Mouse (Mus musculus) hindbrain, embryonic 12.5 days (tissue): ENCODE measurements around the gene Gltpd2. TPM values are rescaled to one million over a fixed set of nuclear protein-coding genes. Genes with fewer than 3 reads are reported as not detected.
A peak's percentile ranks its signal among the peaks of the same experiment; 100 is the strongest.

Source experiments
- ATAC-seq: fragments of 200-750 bp; cut with Nextera tagmentation; 2 replicates; pipeline ENCODE4 v1.8.0; 2017; ENCODE audit warnings: moderate TSS enrichment; ENCODE audit not compliant: low FRiP score
- H3K27ac ChIP-seq: fragments of 300-500 bp; sonication (generic); 2 replicates; pipeline ENCODE4 v1.5.1; 2016; ENCODE audit warnings: mild to moderate bottlenecking
- H3K27me3 ChIP-seq: fragments of 300-500 bp; sonication (generic); 2 replicates; pipeline ENCODE4 v1.6.1; 2016; ENCODE audit warnings: mild to moderate bottlenecking
- H3K36me3 ChIP-seq: fragments of 300-500 bp; sonication (generic); 2 replicates; pipeline ENCODE4 v1.6.1; 2016; ENCODE audit warnings: mild to moderate bottlenecking
- H3K4me1 ChIP-seq: fragments of 300-500 bp; sonication (generic); 2 replicates; pipeline ENCODE4 v1.6.1; 2016
- H3K4me2 ChIP-seq: fragments of 300-500 bp; sonication (generic); replicated peaks from 2 replicates; pipeline ENCODE4 v1.6.1; 2016; ENCODE audit warnings: mild to moderate bottlenecking
- H3K4me3 ChIP-seq: fragments of 300-500 bp; sonication (generic); 2 replicates; pipeline ENCODE4 v1.5.1; 2016; ENCODE audit warnings: mild to moderate bottlenecking
- H3K9ac ChIP-seq: fragments of 300-500 bp; sonication (generic); 2 replicates; pipeline ENCODE4 v1.6.1; 2016; ENCODE audit warnings: mild to moderate bottlenecking, moderate library complexity
- H3K9me3 ChIP-seq: fragments of 300-500 bp; sonication (generic); replicated peaks from 2 replicates; pipeline ENCODE4 v1.6.1; 2016; ENCODE audit warnings: mild to moderate bottlenecking
- WGBS: fragments of 180-500 bp; shearing (Covaris S2); methylation state at CpG from one replicate; pipeline ENCODE4 v1.1.7; 2016; 5-methylcytosine and 5-hydroxymethylcytosine counted together
- polyA plus RNA-seq: library from polyadenylated mRNA; unstranded; fragments of >200 nt; fragmentation: Nextera tagmentation; extraction: Ambion mirVana; gene quantifications from 2 replicates; pipeline ENCODE4 v1.2.1, GENCODE M21; 2016

Gene Gltpd2
- polyA plus RNA-seq, 1 experiment from 2014 or later = 0.36 TPM

- no peak within 1 kb of the TSS for H3K4me2 ChIP-seq
- ATAC-seq = no peak
- H3K9me3 ChIP-seq = no peaks in the 10 kb centered on the region
- H3K9ac ChIP-seq = no peak within 1 kb of the TSS
- 80% methylated on average over 9 of the region's 9 CpGs for WGBS
- 0 out of 2 replicates have a peak, but pooled peaks cover 15% of the 10 kb centered on the region for H3K27me3 ChIP-seq
- no peaks in the 10 kb centered on the region for H3K36me3 ChIP-seq
- H3K4me3 ChIP-seq = no peak within 1 kb of the TSS
- no peak within 1 kb of the TSS for H3K27ac ChIP-seq
- peaks cover 3% of the 10 kb centered on the region for H3K4me1 ChIP-seq
These were observed 14.0 kb upstream of the Gltpd2 start, which contains the start of gene Tm4sf5 for GRCm38 (mm10) chr11:70504970-70505369. Gene Tm4sf5, plus strand, starts transcription at chr11:70505244.

- H3K36me3 ChIP-seq = no peaks in the 10 kb centered on the region
- no peaks in the 10 kb centered on the region for H3K9me3 ChIP-seq
- H3K27me3 ChIP-seq = 0 out of 2 replicates have a peak, but pooled peaks cover 20% of the 10 kb centered on the region
- no peak overlapping the region for H3K9ac ChIP-seq
- ATAC-seq = no peak
- H3K4me3 ChIP-seq = no peak overlapping the region
- no peak overlapping the region for H3K4me2 ChIP-seq
- 27% methylated on average over 4 of the region's 4 CpGs for WGBS
- no peak overlapping the region for H3K27ac ChIP-seq
- H3K4me1 ChIP-seq = peaks cover 8% of the 10 kb centered on the region
These were observed 12.6 kb upstream of the Gltpd2 start for GRCm38 (mm10) chr11:70506385-70506784.

DNA sequence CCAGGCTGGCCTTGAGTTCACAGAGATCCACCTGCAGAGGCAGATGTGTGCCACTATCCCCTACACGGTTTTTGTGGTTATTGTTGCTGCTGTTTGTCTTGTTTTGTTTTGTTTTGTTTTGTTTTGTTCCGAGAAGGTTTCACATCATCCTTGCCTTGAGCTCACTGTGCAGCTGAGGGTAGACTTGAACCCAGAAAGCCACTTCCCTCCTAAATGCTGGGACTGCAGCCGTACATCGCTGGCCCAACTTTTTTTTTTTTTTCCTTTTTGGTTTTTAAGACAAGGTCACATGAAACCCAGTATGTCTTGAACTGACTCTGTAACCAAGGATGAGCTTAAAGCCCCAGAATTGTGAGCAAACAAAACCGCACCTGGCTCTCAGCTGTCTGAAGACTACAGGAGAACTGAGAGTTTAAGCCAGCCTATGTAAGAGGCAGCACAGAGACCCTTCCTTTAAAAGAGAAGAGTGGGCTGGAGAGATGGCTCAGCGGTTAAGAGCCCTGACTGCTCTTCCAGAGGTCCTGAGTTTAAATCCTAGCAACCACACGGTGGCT lies 12.0 kb upstream of the Gltpd2 start:
- Histone ChIP-seq H3K4me2 (no peak overlapping the region), H3K36me3 (no peaks in the 10 kb centered on the region), H3K9me3 (no peaks in the 10 kb centered on the region), H3K9ac (no peak overlapping the region), H3K27ac (no peak overlapping the region), H3K4me3 (no peak overlapping the region), H3K27me3 (0 out of 2 replicates have a peak, but pooled peaks cover 20% of the 10 kb centered on the region), H3K4me1 (peaks cover 8% of the 10 kb centered on the region)
- WGBS = 76% methylated on average over 7 of the region's 7 CpGs
- ATAC-seq = no peak

DNA sequence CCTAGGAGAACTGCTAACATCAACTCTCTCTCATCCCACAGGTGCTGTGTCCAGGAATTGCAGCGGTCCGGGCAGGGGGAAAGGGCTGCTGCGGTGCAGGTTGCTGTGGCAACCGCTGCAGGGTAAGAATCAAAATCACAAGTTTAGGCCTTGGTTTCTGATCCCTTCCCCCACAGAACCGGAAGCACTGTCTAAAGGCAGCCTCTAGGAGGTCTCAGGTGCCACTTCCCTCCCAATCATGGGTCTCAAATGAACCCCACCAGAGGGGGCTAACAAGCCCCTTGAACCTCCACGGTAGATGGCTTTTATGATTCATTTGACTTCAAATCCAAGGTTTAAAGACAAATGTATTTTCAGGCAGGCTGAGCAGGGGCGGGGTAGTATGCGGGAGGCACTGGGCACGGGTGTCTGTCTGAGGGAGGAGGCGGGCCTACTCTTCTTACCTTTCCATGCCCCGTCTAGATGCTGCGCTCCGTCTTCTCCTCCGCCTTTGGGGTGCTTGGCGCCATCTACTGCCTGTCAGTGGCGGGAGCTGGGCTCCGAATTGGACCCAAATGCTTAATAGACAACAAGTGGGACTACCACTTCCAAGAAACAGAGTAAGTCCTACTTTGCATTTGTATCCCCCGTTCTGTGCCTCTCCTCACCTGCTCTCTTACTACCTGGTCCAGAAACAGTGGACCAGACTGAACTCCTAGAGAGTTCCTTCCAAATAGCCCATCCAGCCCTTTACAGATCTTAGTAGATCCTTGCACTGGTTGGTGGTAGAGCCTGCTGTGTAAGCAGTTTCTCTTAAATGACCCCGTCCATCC lies 9.0 kb upstream of the Gltpd2 start:
- H3K9me3 ChIP-seq = no peaks in the 10 kb centered on the region
- H3K4me3 ChIP-seq = no peak overlapping the region
- ATAC-seq = peak; percentile 54; the same call in 1 of the 2 replicates
- peak overlapping the region; percentile 36 for H3K4me2 ChIP-seq
- no peak overlapping the region for H3K27ac ChIP-seq
- H3K4me1 ChIP-seq = peaks cover 8% of the 10 kb centered on the region
- WGBS = 10% methylated on average over 19 of the region's 19 CpGs
- H3K36me3 ChIP-seq = no peaks in the 10 kb centered on the region
- H3K9ac ChIP-seq = no peak overlapping the region
- H3K27me3 ChIP-seq = 0 out of 2 replicates have a peak, but pooled peaks cover 20% of the 10 kb centered on the region

DNA sequence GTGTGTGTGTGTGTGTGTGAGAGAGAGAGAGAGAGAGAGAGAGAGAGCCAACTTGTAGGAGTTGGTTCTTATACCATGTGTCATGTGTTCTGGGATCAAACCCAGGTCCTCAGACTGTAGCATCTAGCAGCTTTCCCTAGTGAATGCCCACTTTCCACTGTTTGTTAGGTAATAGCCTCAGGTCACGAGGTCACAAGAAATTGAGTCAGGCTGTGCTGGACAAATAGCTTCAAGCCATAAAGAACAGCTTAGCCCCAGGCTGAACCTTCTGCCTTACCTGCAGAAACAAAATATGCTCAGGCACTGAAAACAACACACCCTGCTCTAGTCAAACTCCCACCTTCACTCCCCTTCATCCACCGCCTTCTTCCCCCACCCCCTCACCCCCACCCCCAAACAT lies 7.8 kb upstream of the Gltpd2 start:
- 0 out of 2 replicates have a peak, but pooled peaks cover 11% of the 10 kb centered on the region for H3K27me3 ChIP-seq
- no peak overlapping the region for H3K9ac ChIP-seq
- H3K9me3 ChIP-seq = no peaks in the 10 kb centered on the region
- H3K4me2 ChIP-seq = no peak overlapping the region
- no peak overlapping the region for H3K4me3 ChIP-seq
- no peaks in the 10 kb centered on the region for H3K36me3 ChIP-seq
- ATAC-seq = no peak
- H3K27ac ChIP-seq = no peak overlapping the region
- H3K4me1 ChIP-seq = peaks cover 8% of the 10 kb centered on the region
- WGBS = 77% methylated on average over 2 of the region's 2 CpGs

- ATAC-seq = no peak
- Histone ChIP-seq H3K4me1 (peaks cover 8% of the 10 kb centered on the region), H3K4me2 (no peak overlapping the region), H3K27me3 (0 out of 2 replicates have a peak, but pooled peaks cover 11% of the 10 kb centered on the region), H3K36me3 (no peaks in the 10 kb centered on the region), H3K27ac (no peak overlapping the region), H3K9ac (no peak overlapping the region), H3K9me3 (no peaks in the 10 kb centered on the region), H3K4me3 (no peak overlapping the region)
- WGBS = 96% methylated on average over 7 of the region's 7 CpGs
These were observed 7.2 kb upstream of the Gltpd2 start for GRCm38 (mm10) chr11:70511825-70512224.

DNA sequence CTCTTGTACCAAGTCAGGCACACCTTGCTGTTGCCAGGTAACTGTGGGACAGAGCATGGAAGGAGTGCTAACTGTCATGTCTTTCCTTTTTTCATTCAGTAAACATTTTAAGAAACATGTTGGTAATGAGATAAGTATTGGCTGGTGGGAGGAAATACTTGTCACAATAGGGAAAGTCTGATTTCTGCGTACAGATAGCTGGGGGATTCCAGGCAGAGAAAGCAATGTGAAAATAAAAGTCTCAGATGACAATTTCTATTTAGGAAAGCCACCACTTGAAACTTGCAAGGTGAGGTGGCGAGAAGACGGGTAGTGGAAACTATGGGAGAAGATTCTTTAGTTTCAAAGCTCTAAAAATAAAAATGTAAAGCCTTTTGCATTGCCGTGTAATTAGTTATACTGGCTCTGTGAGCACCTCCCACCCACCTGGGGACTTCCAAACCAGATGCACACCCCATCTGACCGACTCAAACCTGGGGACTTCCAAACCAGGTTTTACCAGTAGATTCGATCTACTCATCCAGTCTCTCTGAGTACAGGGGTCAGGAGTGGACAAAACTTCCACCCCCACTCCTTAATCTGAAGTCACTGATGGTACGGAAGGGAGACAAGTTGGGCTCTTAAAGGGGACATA lies 6.2 kb upstream of the Gltpd2 start:
- Histone ChIP-seq H3K27ac (no peak overlapping the region), H3K27me3 (0 out of 2 replicates have a peak, but pooled peaks cover 11% of the 10 kb centered on the region), H3K4me3 (no peak overlapping the region), H3K9ac (no peak overlapping the region), H3K36me3 (no peaks in the 10 kb centered on the region), H3K4me2 (no peak overlapping the region), H3K4me1 (peaks cover 8% of the 10 kb centered on the region), H3K9me3 (no peaks in the 10 kb centered on the region)
- ATAC-seq = no peak
- 84% methylated on average over 7 of the region's 7 CpGs for WGBS

DNA sequence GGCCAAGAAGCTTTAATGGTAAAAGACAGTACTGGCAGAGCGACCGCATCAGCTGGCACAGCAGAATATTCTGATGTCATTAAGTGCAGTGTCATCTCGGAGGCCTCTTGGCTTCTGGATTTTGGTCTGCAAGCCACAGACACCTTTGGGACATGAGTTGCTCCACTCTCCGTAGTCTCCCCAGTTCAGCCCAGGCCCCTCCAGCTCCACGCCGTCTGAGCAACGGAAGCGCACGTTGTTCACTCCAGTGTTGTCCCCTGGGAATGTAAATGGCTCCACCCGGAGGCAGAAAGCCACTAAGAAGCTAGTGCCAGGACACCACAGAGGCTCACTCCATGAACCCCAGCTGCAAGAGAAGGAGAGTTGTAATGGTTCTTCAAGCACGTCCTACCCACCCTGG lies 5.5 kb upstream of the Gltpd2 start:
- H3K36me3 ChIP-seq = no peaks in the 10 kb centered on the region
- no peak overlapping the region for H3K9ac ChIP-seq
- H3K4me3 ChIP-seq = no peak overlapping the region
- H3K9me3 ChIP-seq = no peaks in the 10 kb centered on the region
- no peak overlapping the region for H3K4me2 ChIP-seq
- WGBS = 51% methylated on average over 11 of the region's 11 CpGs
- ATAC-seq = no peak
- no peak overlapping the region for H3K27ac ChIP-seq
- H3K27me3 ChIP-seq = 0 out of 2 replicates have a peak, but pooled peaks cover 11% of the 10 kb centered on the region
- peaks cover 8% of the 10 kb centered on the region for H3K4me1 ChIP-seq

GRCm38 (mm10) chr11:70514288-70514687 lies 4.7 kb upstream of the Gltpd2 start, which contains the start of gene Vmo1:
Gene Vmo1, minus strand, starts transcription at chr11:70514616.
- Histone ChIP-seq H3K4me1 (peaks cover 8% of the 10 kb centered on the region), H3K9me3 (no peaks in the 10 kb centered on the region), H3K4me3 (no peak within 1 kb of the TSS), H3K36me3 (no peaks in the 10 kb centered on the region), H3K27ac (no peak within 1 kb of the TSS), H3K4me2 (no peak within 1 kb of the TSS), H3K9ac (no peak within 1 kb of the TSS), H3K27me3 (0 out of 2 replicates have a peak, but pooled peaks cover 11% of the 10 kb centered on the region)
- WGBS = 88% methylated on average over 7 of the region's 7 CpGs
- ATAC-seq = no peak

- no peak overlapping the region for H3K4me3 ChIP-seq
- WGBS = 30% methylated on average over 2 of the region's 2 CpGs
- H3K9me3 ChIP-seq = no peaks in the 10 kb centered on the region
These were observed 2.6 kb upstream of the Gltpd2 start for GRCm38 (mm10) chr11:70516352-70516751.

GRCm38 (mm10) chr11:70518436-70518835 lies 560 bp upstream of the Gltpd2 start:
- no peak for ATAC-seq
- no peak overlapping the region for H3K4me2 ChIP-seq
- no peak overlapping the region for H3K4me3 ChIP-seq
- H3K9me3 ChIP-seq = no peaks in the 10 kb centered on the region
- H3K27ac ChIP-seq = no peak overlapping the region
- H3K36me3 ChIP-seq = no peaks in the 10 kb centered on the region
- no peak overlapping the region for H3K9ac ChIP-seq
- H3K4me1 ChIP-seq = peaks cover 6% of the 10 kb centered on the region; the same call in 1 of the 2 replicates
- WGBS = 72% methylated on average over 1 of the region's 1 CpGs
- peaks cover 5% of the 10 kb centered on the region; the same call in 1 of the 2 replicates for H3K27me3 ChIP-seq

More at GRCm38 (mm10) chr11:70516352-70516751, 2.6 kb upstream of the Gltpd2 start:
- H3K9ac ChIP-seq = no peak overlapping the region
- no peak overlapping the region for H3K27ac ChIP-seq
- H3K4me1 ChIP-seq = peaks cover 6% of the 10 kb centered on the region; the same call in 1 of the 2 replicates
- no peak for ATAC-seq
- no peak overlapping the region for H3K4me2 ChIP-seq
- H3K36me3 ChIP-seq = no peaks in the 10 kb centered on the region
- peaks cover 5% of the 10 kb centered on the region; the same call in 1 of the 2 replicates for H3K27me3 ChIP-seq
